Mouse (Mus musculus) ES-Bruce4 (cell line): ENCODE results near the gene Ovol3.
"Not testable (repeated sequence)": the region's sequence is repeated elsewhere in the genome, so short reads cannot be mapped to it uniquely, and the experiment has no call there.

Source experiments
- CTCF ChIP-seq: IDR thresholded peaks from one replicate; pipeline ENCODE4 v1.8.1; 2011; ENCODE audit warnings: low read depth, low read length
- EP300 ChIP-seq: IDR thresholded peaks from 2 replicates; pipeline ENCODE4 v1.6.1; 2011; ENCODE audit warnings: low read depth, low read length; ENCODE audit not compliant: insufficient read depth
- POLR2A ChIP-seq: IDR thresholded peaks from one replicate; pipeline ENCODE4 v1.8.1; 2011; ENCODE audit warnings: low read length; ENCODE audit not compliant: insufficient read depth

- TF ChIP-seq POLR2A, EP300, CTCF: not testable (repeated sequence)
Measured at GRCm38 (mm10) chr7:30200661-30201060, 34.9 kb downstream of the Ovol3 start.
